8 mouse cellular contexts compared by ENCODE assay signal in the genomic region with DNA sequence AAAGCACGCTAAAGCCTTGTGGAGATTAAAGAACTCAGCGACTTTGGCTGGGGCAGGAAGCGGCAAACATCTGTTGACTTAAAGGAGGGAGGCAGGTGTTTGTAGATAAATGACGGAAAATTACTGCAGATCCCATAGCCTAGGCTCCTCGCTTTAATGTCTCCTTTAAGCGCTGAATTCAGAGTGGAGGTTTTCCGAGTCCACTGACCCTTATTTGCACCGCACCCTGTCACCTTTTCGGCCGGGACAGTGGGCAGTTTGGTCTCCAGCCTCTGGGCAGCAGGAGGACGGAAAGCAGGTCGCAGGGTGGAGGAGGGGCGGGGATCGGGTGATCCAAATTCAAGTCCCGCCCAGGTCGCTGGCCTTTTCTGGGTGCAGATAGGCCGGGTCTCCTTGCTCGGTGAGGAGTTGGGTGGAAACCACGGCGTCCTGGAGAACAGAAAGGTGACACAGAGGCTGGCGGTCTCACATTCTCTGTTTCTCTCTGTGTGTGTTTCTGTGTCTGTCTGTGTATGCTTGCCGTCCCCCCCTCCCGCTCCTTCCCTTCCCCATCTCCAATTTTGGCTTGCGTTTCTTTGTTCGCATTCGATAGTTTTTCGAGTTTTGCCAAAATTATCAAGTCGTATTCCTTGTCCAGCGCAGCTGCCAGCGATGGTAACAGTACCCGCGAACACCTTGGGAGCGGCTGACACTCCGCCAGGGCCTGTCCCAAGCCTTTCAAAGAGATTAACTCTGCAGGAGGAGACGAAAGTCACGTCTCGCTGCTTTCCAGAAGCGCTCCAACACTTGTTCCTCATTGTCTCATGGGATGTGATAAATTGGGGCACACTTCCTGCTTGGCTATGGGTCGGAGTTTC. TPM values are rescaled to one million over a fixed set of nuclear protein-coding genes. Genes with fewer than 3 reads are reported as not detected.
A peak's percentile ranks its signal among the peaks of the same experiment; 100 is the strongest.
DNase-seq lines count a peak whose midpoint lies in the region; ATAC-seq and TF ChIP-seq lines count a peak whose summit lies in the region.

No protein-coding gene starts in this region.

- in situ Hi-C loops in ES-E14 (cut with MboI; ENCODE audit: low sequenced_read_pairs in 2 of 2, unreplicated experiment in 2 of 2), result no loop called here

- ATAC-seq in embryonic facial prominence, embryonic 14.5 days (ENCODE audit: low read depth), result peak; percentile 72
- ATAC-seq in heart, embryonic 13.5 days (ENCODE audit: extremely low read depth, insufficient number of reproducible peaks, low FRiP score, low TSS enrichment), result peak; percentile 72
- peak; percentile 75 for ATAC-seq in kidney, embryonic 16.5 days (ENCODE audit: low FRiP score, low TSS enrichment)

- H3K9ac ChIP-seq in ES-E14 (ENCODE audit: insufficient read depth, low read depth, low read length, poor library complexity, severe bottlenecking), result peak overlapping the region; percentile 72
- H3K9ac ChIP-seq in embryonic facial prominence, embryonic 14.5 days (ENCODE audit: low read depth, low read length), result peak overlapping the region; percentile 53
- H3K9ac ChIP-seq in heart, embryonic 13.5 days, result peak overlapping the region; percentile 80
- H3K9ac ChIP-seq in kidney, embryonic 16.5 days (replicated peaks; ENCODE audit: low read length), result peak overlapping the region; percentile 55

- peak overlapping the region; percentile 87 for H3K4me2 ChIP-seq in embryonic facial prominence, embryonic 14.5 days (ENCODE audit: low read depth, low read length)
- H3K4me2 ChIP-seq in heart, embryonic 13.5 days, result peak overlapping the region; percentile 96
- peak overlapping the region; percentile 78 for H3K4me2 ChIP-seq in kidney, embryonic 16.5 days (replicated peaks; ENCODE audit: low read depth, low read length)

- peaks cover 9 to 22% of the 10 kb centered on the region in 2 experiments for H3K4me1 ChIP-seq in ES-E14 (ENCODE audit: control insufficient read depth in 2 of 2, insufficient read depth in 2 of 2, low read length in 2 of 2, poor library complexity in 1 of 2)
- peaks cover 4% of the 10 kb centered on the region; the same call in 1 of the 2 replicates for H3K4me1 ChIP-seq in embryonic facial prominence, embryonic 14.5 days (ENCODE audit: control insufficient read depth, insufficient read depth, low read length)
- peaks cover 23% of the 10 kb centered on the region for H3K4me1 ChIP-seq in heart, embryonic 13.5 days
- peaks cover 12% of the 10 kb centered on the region; the same call in 1 of the 2 replicates for H3K4me1 ChIP-seq in kidney, embryonic 16.5 days (ENCODE audit: insufficient read depth, low read length)

- H3K27me3 ChIP-seq in embryonic facial prominence, embryonic 14.5 days (replicated peaks; ENCODE audit: control insufficient read depth, insufficient read depth, low read length), result peaks cover 33% of the 10 kb centered on the region
- peaks cover 23% of the 10 kb centered on the region for H3K27me3 ChIP-seq in heart, embryonic 13.5 days (replicated peaks)
- peaks cover 10% of the 10 kb centered on the region for H3K27me3 ChIP-seq in kidney, embryonic 16.5 days (ENCODE audit: insufficient read depth, low read length)

- peak overlapping the region; percentile 88 for H3K27ac ChIP-seq in ES-E14 (ENCODE audit: insufficient read depth, low read depth, low read length, poor library complexity, severe bottlenecking)
- H3K27ac ChIP-seq in embryonic facial prominence, embryonic 14.5 days (replicated peaks; ENCODE audit: low read depth, low read length), result no peak overlapping the region
- peak overlapping the region; percentile 51 for H3K27ac ChIP-seq in heart, embryonic 13.5 days (replicated peaks)
- H3K27ac ChIP-seq in kidney, embryonic 16.5 days (ENCODE audit: low read length), result no peak overlapping the region

- 1% methylated on average over 38 of the region's 39 CpGs for WGBS in embryonic facial prominence, embryonic 14.5 days
- under 1% methylated on average over 39 of the region's 39 CpGs for WGBS in heart, embryonic 13.5 days
- WGBS in kidney, embryonic 16.5 days, result under 1% methylated on average over 39 of the region's 39 CpGs

- DNase-seq in ES-E14 (ENCODE audit: low read depth, low spot score), result peak; percentile 58
- DNase-seq in adrenal gland, postnatal 4 days (ENCODE audit: low spot score in 2 of 2), result peak; percentile 38 to 45
- DNase-seq in embryonic facial prominence, embryonic 14.5 days (ENCODE audit: low spot score), result peak; percentile 74
- peak; percentile 84 for DNase-seq in lung, postnatal 36 days
- peak; percentile 55 for DNase-seq in retina, embryonic 14.5 days (ENCODE audit: low spot score)
- DNase-seq in frontal cortex, postnatal 25 days (ENCODE audit: low spot score in 2 of 2), result no peak

- no peaks in the 10 kb centered on the region for H3K36me3 ChIP-seq in ES-E14 (ENCODE audit: control insufficient read depth, insufficient read depth, low read length, poor library complexity, severe bottlenecking)
- no peaks in the 10 kb centered on the region for H3K36me3 ChIP-seq in embryonic facial prominence, embryonic 14.5 days (ENCODE audit: control insufficient read depth, insufficient read depth, low read length)
- no peaks in the 10 kb centered on the region for H3K36me3 ChIP-seq in heart, embryonic 13.5 days
- no peaks in the 10 kb centered on the region for H3K36me3 ChIP-seq in kidney, embryonic 16.5 days (ENCODE audit: insufficient read depth, low read length)

- H3K9me3 ChIP-seq in ES-E14 (ENCODE audit: control insufficient read depth, insufficient read depth, low read depth, low read length), result no peaks in the 10 kb centered on the region
- 0 out of 2 replicates have a peak, but pooled peaks cover 3% of the 10 kb centered on the region for H3K9me3 ChIP-seq in embryonic facial prominence, embryonic 14.5 days (ENCODE audit: control insufficient read depth, low read length)
- 0 out of 2 replicates have a peak, but pooled peaks cover 3% of the 10 kb centered on the region for H3K9me3 ChIP-seq in heart, embryonic 13.5 days
- H3K9me3 ChIP-seq in kidney, embryonic 16.5 days (ENCODE audit: low read length), result peaks cover 2% of the 10 kb centered on the region; the same call in 1 of the 2 replicates

- H3K4me3 ChIP-seq in ES-E14 (ENCODE audit: insufficient read depth in 1 of 2, low read depth in 1 of 2, low read length in 2 of 2, poor library complexity in 1 of 2, severe bottlenecking in 1 of 2), result peak overlapping the region; percentile 54 to 71
- peak overlapping the region; percentile 47 for H3K4me3 ChIP-seq in embryonic facial prominence, embryonic 14.5 days (ENCODE audit: low read depth, low read length)
- peak overlapping the region; percentile 69 for H3K4me3 ChIP-seq in heart, embryonic 13.5 days
- peak overlapping the region; percentile 55 for H3K4me3 ChIP-seq in kidney, embryonic 16.5 days (ENCODE audit: low read length)

TF ChIP-seq in ES-E14, 5 proteins besides CTCF, POLR2A, EP300 and RAD21:
- TF ChIP-seq ZNF384 (IDR thresholded peaks at IDR 0.05; ENCODE audit: low read depth, low read length) (no peak), ZC3H11A (IDR thresholded peaks at IDR 0.05; ENCODE audit: borderline replicate concordance, low read depth, low read length) (no peak), CHD2 (IDR thresholded peaks at IDR 0.05; ENCODE audit: low read depth, low read length) (no peak), HCFC1 (IDR thresholded peaks at IDR 0.05; ENCODE audit: borderline replicate concordance, insufficient read depth, low read length) (no peak)

RNA-seq across cellular contexts. Expression of a gene that starts 11.9 kb away (rescaled TPM):
- total RNA-seq in ES-E14 (2012; rRNA removed), result 82.9 and 115 TPM in 2 replicates
- 10 to 100 TPM; 90.8 to 95.2 TPM for total RNA-seq in adrenal gland, postnatal 4 days (2021)
- 26.9 and 27.4 TPM in 2 replicates for polyA plus RNA-seq in embryonic facial prominence, embryonic 14.5 days (2014; fragmentation: Nextera tagmentation; extraction: Ambion mirVana)
- polyA plus RNA-seq in heart, embryonic 13.5 days (2015; fragmentation: Nextera tagmentation; extraction: Ambion mirVana), result 15.5 and 16.4 TPM in 2 replicates
- polyA plus RNA-seq in kidney, embryonic 16.5 days (2015; fragmentation: Nextera tagmentation; extraction: Ambion mirVana), result 20.8 and 23.8 TPM in 2 replicates

Comparison
In these comparisons a context has a peak if more than half of its experiments do, and no peak if none do; other contexts are left out.
1. DNase-seq: peak in ES-E14 (single experiment), adrenal gland, postnatal 4 days (2 of 2), embryonic facial prominence, embryonic 14.5 days (single experiment), lung, postnatal 36 days (single experiment) and retina, embryonic 14.5 days (single experiment); none in frontal cortex, postnatal 25 days (0 of 2).
2. H3K27ac ChIP-seq: peak in ES-E14 (single experiment) and heart, embryonic 13.5 days (single experiment); none in embryonic facial prominence, embryonic 14.5 days (single experiment) and kidney, embryonic 16.5 days (single experiment).
3. Peak in every context shown above with its lines, with median percentiles within 50 percentile points of each other: H3K4me3 ChIP-seq, H3K9ac ChIP-seq, ATAC-seq and H3K4me2 ChIP-seq.